Mouse (Mus musculus): Measurements from ENCODE around the gene Fbxo17. TPM values are rescaled to one million over a fixed set of nuclear protein-coding genes. Genes with fewer than 3 reads are reported as not detected.

Gene Fbxo17
- polyA plus RNA-seq, 1 experiment: 3.3 TPM

- Histone ChIP-seq H3K4me1 (ENCODE audit: control insufficient read depth, insufficient read depth, low read length) (no peaks in the 10 kb centered on the region), H3K27ac (ENCODE audit: control insufficient read depth, insufficient read depth, low read depth, low read length, poor library complexity) (no peak overlapping the region), H3K4me3 (replicated peaks; ENCODE audit: control insufficient read depth, low read depth, low read length) (no peak overlapping the region)
- no peak for TF ChIP-seq CTCF (IDR thresholded peaks at IDR 0.05; ENCODE audit: control insufficient read depth, insufficient read depth, low read length)
- no peak for TF ChIP-seq POLR2A (IDR thresholded peaks at IDR 0.05; ENCODE audit: borderline replicate concordance, control insufficient read depth, low read depth, low read length)
- WGBS: 7% methylated on average over 9 of the region's 9 CpGs
Observed at GRCm38 (mm10) chr7:28702601-28703143, 13.9 kb upstream of the Fbxo17 start.

GRCm38 (mm10) chr7:28709454-28709853, 7.2 kb upstream of the Fbxo17 start:
- H3K4me3 ChIP-seq (replicated peaks; ENCODE audit: control insufficient read depth, low read depth, low read length): no peak overlapping the region
- no peaks in the 10 kb centered on the region for H3K4me1 ChIP-seq (ENCODE audit: control insufficient read depth, insufficient read depth, low read length)
- H3K27ac ChIP-seq (ENCODE audit: control insufficient read depth, insufficient read depth, low read depth, low read length, poor library complexity): no peak overlapping the region
- TF ChIP-seq POLR2A (IDR thresholded peaks at IDR 0.05; ENCODE audit: borderline replicate concordance, control insufficient read depth, low read depth, low read length) (no peak), CTCF (IDR thresholded peaks at IDR 0.05; ENCODE audit: control insufficient read depth, insufficient read depth, low read length) (no peak)

- Histone ChIP-seq H3K27ac (ENCODE audit: control insufficient read depth, insufficient read depth, low read depth, low read length, poor library complexity) (no peak overlapping the region), H3K4me1 (ENCODE audit: control insufficient read depth, insufficient read depth, low read length) (no peaks in the 10 kb centered on the region), H3K4me3 (replicated peaks; ENCODE audit: control insufficient read depth, low read depth, low read length) (no peak overlapping the region)
- 63% methylated on average over 3 of the region's 3 CpGs for WGBS
- peak; percentile 34; the same call in 1 of the 2 replicates for TF ChIP-seq CTCF (IDR thresholded peaks at IDR 0.05; ENCODE audit: control insufficient read depth, insufficient read depth, low read length)
- TF ChIP-seq POLR2A (IDR thresholded peaks at IDR 0.05; ENCODE audit: borderline replicate concordance, control insufficient read depth, low read depth, low read length): no peak
Observed at GRCm38 (mm10) chr7:28710962-28711361, 5.6 kb upstream of the Fbxo17 start.

GRCm38 (mm10) chr7:28714667-28715066, 1.9 kb upstream of the Fbxo17 start:
- no peak overlapping the region for H3K4me3 ChIP-seq (replicated peaks; ENCODE audit: control insufficient read depth, low read depth, low read length)
- no peak overlapping the region for H3K27ac ChIP-seq (ENCODE audit: control insufficient read depth, insufficient read depth, low read depth, low read length, poor library complexity)
- WGBS: 76% methylated on average over 5 of the region's 5 CpGs
- H3K4me1 ChIP-seq (ENCODE audit: control insufficient read depth, insufficient read depth, low read length): no peaks in the 10 kb centered on the region; the same call in 1 of the 2 replicates
- TF ChIP-seq POLR2A (IDR thresholded peaks at IDR 0.05; ENCODE audit: borderline replicate concordance, control insufficient read depth, low read depth, low read length) (no peak), CTCF (IDR thresholded peaks at IDR 0.05; ENCODE audit: control insufficient read depth, insufficient read depth, low read length) (no peak)

- TF ChIP-seq POLR2A (IDR thresholded peaks at IDR 0.05; ENCODE audit: borderline replicate concordance, control insufficient read depth, low read depth, low read length) (no peak), CTCF (IDR thresholded peaks at IDR 0.05; ENCODE audit: control insufficient read depth, insufficient read depth, low read length) (no peak)
- H3K4me1 ChIP-seq (ENCODE audit: control insufficient read depth, insufficient read depth, low read length): no peaks in the 10 kb centered on the region; the same call in 1 of the 2 replicates
- 74% methylated on average over 2 of the region's 2 CpGs for WGBS
- H3K27ac ChIP-seq (ENCODE audit: control insufficient read depth, insufficient read depth, low read depth, low read length, poor library complexity): no peak overlapping the region
- H3K4me3 ChIP-seq (replicated peaks; ENCODE audit: control insufficient read depth, low read depth, low read length): no peak overlapping the region
Observed at GRCm38 (mm10) chr7:28715598-28715997, 1.0 kb upstream of the Fbxo17 start.

- Histone ChIP-seq H3K27ac (ENCODE audit: control insufficient read depth, insufficient read depth, low read depth, low read length, poor library complexity) (no peak overlapping the region), H3K4me1 (ENCODE audit: control insufficient read depth, insufficient read depth, low read length) (no peaks in the 10 kb centered on the region; the same call in 1 of the 2 replicates), H3K4me3 (replicated peaks; ENCODE audit: control insufficient read depth, low read depth, low read length) (no peak overlapping the region)
- TF ChIP-seq CTCF (IDR thresholded peaks at IDR 0.05; ENCODE audit: control insufficient read depth, insufficient read depth, low read length) (no peak), POLR2A (IDR thresholded peaks at IDR 0.05; ENCODE audit: borderline replicate concordance, control insufficient read depth, low read depth, low read length) (no peak)
- WGBS: 82% methylated on average over 10 of the region's 10 CpGs
Observed at GRCm38 (mm10) chr7:28717726-28718125, 1.1 kb downstream of the Fbxo17 start.

GRCm38 (mm10) chr7:28719159-28719558, 2.6 kb downstream of the Fbxo17 start:
- Histone ChIP-seq H3K4me1 (ENCODE audit: control insufficient read depth, insufficient read depth, low read length) (no peaks in the 10 kb centered on the region; the same call in 1 of the 2 replicates), H3K4me3 (replicated peaks; ENCODE audit: control insufficient read depth, low read depth, low read length) (no peak overlapping the region), H3K27ac (ENCODE audit: control insufficient read depth, insufficient read depth, low read depth, low read length, poor library complexity) (no peak overlapping the region)
- TF ChIP-seq CTCF (IDR thresholded peaks at IDR 0.05; ENCODE audit: control insufficient read depth, insufficient read depth, low read length) (no peak), POLR2A (IDR thresholded peaks at IDR 0.05; ENCODE audit: borderline replicate concordance, control insufficient read depth, low read depth, low read length) (no peak)
- 71% methylated on average over 4 of the region's 4 CpGs for WGBS

GRCm38 (mm10) chr7:28719650-28720049, 3.0 kb downstream of the Fbxo17 start:
- TF ChIP-seq CTCF (IDR thresholded peaks at IDR 0.05; ENCODE audit: control insufficient read depth, insufficient read depth, low read length) (no peak), POLR2A (IDR thresholded peaks at IDR 0.05; ENCODE audit: borderline replicate concordance, control insufficient read depth, low read depth, low read length) (no peak)
- 70% methylated on average over 2 of the region's 2 CpGs for WGBS

More at GRCm38 (mm10) chr7:28719650-28720049, 3.0 kb downstream of the Fbxo17 start:
- no peak overlapping the region for H3K27ac ChIP-seq (ENCODE audit: control insufficient read depth, insufficient read depth, low read depth, low read length, poor library complexity)
- H3K4me1 ChIP-seq (ENCODE audit: control insufficient read depth, insufficient read depth, low read length): no peaks in the 10 kb centered on the region; the same call in 1 of the 2 replicates
- H3K4me3 ChIP-seq (replicated peaks; ENCODE audit: control insufficient read depth, low read depth, low read length): no peak overlapping the region

Data from bone marrow, adult 2 months (tissue).